Mouse (Mus musculus): Measurements from ENCODE around the gene Lce1f.

- TF ChIP-seq CTCF (IDR thresholded peaks at IDR 0.05; ENCODE audit: low read depth): no peak
- TF ChIP-seq EP300 (optimal IDR thresholded peaks at IDR 0.05): no peak
Measured at GRCm38 (mm10) chr3:92764965-92765364, 44.8 kb upstream of the Lce1f start, which contains the start of gene Lce1h.

All from stomach, postnatal 0 days (tissue).